Mouse (Mus musculus): ENCODE data around the gene Magohb.
A peak's percentile ranks its signal among the peaks of the same experiment; 100 is the strongest.
"Not testable (repeated sequence)": the region's sequence is repeated elsewhere in the genome, so short reads cannot be mapped to it uniquely, and the experiment has no call there.

Gene Magohb

GRCm38 (mm10) chr6:131292991-131293788 lies at the start of gene Magohb:
Magohb (minus strand) TSS chr6:131293244.
- DNase-seq (ENCODE audit: low read depth in 1 of 2, low spot score in 2 of 2): peak; percentile 28 to 79

GRCm38 (mm10) chr6:131340082-131340481 lies 47.0 kb upstream of the Magohb start:
- DNase-seq (ENCODE audit: low read depth in 1 of 2, low spot score in 2 of 2): no peak

- DNase-seq (ENCODE audit: low read depth in 1 of 2, low spot score in 2 of 2): no peak
Measured at GRCm38 (mm10) chr6:131339309-131339708, 46.3 kb upstream of the Magohb start.

GRCm38 (mm10) chr6:131338787-131339186 lies 45.7 kb upstream of the Magohb start:
- DNase-seq (ENCODE audit: low read depth in 1 of 2, low spot score in 2 of 2): no peak

GRCm38 (mm10) chr6:131327076-131327475 lies 34.0 kb upstream of the Magohb start:
- no peak for DNase-seq (ENCODE audit: low read depth in 1 of 2, low spot score in 2 of 2)

DNA sequence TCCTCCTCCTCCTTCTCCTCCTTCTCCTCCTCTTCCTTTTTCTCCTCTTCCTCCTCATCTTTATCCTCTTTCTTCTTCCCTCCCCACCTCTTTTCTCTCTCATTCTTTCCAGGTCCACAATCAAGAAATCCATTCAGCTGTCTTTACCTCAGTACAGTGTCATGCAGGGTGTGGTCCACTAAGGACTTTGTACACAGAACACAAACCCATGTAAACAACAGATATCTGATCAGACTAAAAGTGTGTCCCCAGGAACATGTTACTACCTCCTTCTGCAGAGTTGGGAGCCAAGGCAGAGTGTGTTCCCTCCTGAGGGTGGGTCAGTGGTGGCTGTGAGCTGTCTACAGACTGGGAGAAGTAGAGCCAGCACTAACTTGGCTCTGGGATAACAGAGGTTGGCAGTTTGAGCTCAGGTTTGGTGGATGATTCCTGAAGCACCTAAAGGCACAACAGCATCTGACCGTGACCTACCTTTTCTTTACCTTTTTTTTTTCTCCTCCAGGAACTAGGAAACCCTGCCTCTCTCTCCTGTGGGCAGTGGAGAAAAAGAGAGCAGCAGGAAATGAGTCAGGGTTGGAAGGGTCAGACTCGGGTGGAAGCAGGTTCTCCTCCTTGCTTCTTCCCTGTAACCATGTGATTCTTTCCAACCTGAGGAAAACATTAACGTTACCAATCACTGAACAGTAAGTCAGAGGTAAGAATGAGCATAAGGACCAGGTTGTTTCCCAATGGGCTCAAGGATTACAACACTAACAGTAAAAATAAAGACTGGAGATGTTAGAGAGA lies 29.0 kb upstream of the Magohb start:
- DNase-seq (ENCODE audit: low read depth in 1 of 2, low spot score in 2 of 2): no peak

DNA sequence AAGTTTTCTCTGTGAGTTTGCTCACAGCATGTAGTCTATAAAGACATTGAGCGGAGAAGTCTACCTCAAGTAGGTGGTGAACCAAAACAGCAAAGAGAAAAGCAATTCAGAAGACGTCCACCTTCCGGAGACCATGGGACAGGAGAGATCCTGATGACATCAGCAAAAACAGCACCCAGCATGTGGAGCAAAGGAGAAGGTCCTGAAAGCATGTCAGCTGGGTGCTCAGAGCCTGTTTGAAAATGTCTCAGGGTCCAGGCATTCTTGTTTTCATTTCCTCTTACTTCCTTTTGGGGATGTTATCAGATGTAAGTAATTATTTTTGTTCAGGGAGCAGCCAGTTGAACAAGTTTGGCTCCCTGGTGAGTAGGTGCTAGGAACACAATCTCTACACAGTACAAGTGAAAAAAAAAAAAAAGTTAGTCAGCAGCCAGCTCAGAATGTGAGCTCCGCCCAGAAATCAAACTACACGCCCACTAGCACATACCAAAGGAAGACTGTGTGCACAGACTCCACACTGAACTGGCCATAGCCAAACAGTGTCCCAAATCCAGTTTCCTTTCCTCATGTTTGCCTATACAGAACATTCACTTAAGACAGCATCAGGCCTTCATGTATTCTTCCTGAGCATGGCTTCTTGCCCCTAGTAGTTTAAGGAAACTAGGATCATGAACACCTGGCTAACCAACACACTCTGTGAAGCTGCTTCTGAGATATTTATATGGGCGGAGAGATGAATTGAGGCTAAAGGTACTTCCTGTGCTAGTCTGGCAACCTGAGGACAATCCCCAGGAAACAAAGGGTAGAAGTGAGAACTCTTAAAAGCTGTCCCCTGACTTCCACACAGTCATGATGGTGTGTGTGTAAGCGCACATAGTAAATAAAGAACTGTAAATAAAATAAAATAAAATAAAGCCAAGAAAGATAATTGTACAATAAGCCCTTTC lies 23.4 kb upstream of the Magohb start:
- no peak for DNase-seq (ENCODE audit: low read depth in 1 of 2, low spot score in 2 of 2)

DNA sequence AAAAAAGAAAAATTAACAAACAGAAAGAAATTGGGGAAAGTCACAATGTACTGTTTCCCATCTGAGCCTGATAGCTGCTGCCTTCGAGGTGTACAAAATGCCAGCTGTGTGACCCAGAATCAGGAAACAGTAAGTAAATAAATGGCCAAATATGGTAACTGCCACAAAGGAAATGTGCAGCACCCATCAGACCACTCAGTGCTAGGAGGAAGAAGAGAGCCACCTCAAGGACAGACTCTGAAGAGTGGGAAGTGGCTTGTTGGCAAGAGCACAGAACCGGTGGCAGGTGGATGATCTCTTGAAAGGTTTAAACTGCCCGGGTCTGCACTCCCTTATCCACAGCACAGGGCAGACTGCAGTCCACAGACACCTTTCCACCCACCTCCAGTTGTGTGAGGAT lies 15.0 kb upstream of the Magohb start:
- DNase-seq (ENCODE audit: low read depth in 1 of 2, low spot score in 2 of 2): no peak

DNA sequence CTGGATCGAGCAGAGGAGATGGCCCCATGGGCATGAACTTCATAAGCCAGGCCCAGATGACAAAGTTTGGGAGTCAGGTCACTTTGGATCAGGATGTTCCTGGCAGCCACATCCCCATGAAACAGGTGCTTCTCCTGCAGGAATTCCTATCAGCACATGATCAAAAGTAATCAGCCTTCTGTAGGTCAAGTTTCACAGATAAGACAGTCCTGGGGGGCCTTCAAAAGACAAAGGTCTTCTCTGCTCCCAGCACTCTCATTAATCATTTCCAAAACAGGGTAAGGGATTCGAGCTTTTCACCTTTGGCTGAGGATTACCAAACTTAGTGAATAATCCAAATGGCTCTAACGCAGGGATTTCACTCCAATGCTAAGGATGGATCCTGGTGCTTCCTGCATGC lies 11.7 kb upstream of the Magohb start:
- no peak for DNase-seq (ENCODE audit: low read depth in 1 of 2, low spot score in 2 of 2)

- DNase-seq (ENCODE audit: low read depth in 1 of 2, low spot score in 2 of 2): no peak
Measured at GRCm38 (mm10) chr6:131298531-131298930, 5.5 kb upstream of the Magohb start.

DNA sequence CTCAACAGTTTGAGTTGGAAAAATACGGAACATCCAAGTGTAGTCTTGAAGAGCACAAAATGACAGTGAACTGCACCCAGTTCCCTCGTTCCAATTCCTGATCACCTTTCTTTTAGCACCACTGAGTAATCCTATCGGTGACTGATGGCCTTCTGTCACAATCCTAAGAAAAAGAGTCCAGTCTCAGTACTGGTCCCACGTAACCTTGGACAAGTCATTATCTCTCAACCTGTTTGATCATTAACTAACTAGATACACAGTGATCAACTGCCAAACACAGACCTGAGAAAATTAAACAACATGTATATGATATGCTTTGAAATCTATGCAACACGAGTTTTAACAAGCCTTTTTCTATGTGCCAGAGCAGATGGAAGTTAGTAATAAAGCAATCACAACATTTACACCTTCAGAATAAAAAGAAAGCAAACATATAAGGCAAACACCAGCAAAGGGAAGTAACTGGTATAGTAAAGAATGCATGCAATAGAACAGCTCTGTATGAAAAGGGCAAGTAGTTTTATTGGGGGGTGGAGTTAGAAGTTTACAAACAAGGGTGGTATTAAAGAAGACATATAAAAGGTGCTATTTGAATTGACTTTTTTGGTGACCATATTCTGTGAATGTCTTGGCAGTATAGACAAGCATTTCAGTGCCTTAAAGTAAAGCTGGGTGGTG lies 1.5 kb upstream of the Magohb start:
- DNase-seq (ENCODE audit: low read depth in 1 of 2, low spot score in 2 of 2): no peak

DNA sequence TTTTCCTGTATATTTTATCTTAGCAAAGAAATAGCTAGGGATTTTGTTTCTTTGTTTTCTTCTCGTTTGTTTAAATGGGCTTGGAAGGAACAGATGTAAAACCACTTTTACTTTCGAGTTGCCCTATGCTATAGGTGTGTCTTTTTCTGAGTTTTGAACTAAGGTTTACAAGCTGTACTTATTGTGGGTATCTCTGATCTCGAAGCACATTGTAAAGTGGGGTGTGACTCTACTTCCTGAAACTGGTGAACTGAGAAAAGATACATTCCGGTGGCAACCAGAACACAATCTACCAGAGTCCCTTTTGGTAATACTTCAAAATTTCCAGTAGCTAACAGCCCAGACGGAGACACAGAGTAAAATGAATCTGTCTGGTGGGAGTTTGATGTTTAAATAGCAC lies 872 bp upstream of the Magohb start:
- no peak for DNase-seq (ENCODE audit: low read depth in 1 of 2, low spot score in 2 of 2)

DNA sequence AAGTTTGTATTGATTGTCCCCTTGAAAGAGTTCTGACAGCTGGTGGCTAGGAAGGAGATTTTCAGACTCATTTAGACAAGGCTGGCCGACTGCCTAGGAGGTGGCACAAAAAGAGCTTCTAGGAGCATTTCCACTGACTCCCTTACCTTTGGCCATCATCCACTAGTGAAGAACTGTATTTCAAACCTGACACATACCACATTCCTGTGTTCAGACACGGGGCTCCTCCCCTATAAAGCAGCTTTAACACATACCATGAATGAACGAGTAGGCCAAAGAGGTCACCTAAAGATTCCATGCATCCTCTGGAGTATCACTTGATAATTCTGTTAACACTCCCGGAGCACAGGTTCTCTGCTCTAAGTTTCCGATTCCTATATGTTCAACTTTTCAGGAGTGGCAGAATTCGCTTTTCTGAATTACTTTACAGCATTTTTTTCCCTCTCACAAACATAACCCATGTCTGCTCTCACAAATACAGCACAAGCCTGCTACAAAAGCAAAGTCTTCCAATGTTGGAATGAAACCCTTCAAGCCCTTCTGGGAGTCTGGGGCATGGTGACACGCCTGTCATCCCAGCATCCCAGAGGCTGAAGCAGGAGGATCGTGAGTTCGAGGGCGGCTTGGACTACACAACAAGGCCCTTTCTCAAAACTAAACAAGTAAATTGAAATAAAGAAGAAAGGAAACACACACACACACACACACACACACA lies 611 bp downstream of the Magohb start:
- no peak for DNase-seq (ENCODE audit: low read depth in 1 of 2, low spot score in 2 of 2)

- no peak for DNase-seq (ENCODE audit: low read depth in 1 of 2, low spot score in 2 of 2)
Measured at GRCm38 (mm10) chr6:131290430-131290829, 2.6 kb downstream of the Magohb start.

DNA sequence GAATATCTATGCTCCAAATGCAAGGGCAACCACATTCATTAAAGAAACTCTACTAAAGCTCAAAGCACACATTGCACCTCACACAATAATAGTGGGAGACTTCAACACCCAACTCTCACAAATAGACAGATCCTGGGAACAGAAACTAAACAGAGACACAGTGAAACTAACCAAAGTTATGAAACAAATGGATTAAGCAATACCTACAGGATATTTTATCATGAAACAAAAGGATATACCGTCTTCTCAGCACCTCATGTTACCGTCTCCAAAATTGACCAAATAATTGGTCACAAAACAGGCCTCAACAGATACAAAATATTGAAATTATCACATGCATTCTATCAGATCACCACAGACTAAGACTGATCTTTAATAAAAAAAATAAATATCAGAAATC lies 14.9 kb downstream of the Magohb start:
- DNase-seq (ENCODE audit: low read depth in 1 of 2, low spot score in 2 of 2): not testable (repeated sequence)

- no peak for DNase-seq (ENCODE audit: low read depth in 1 of 2, low spot score in 2 of 2)
Measured at GRCm38 (mm10) chr6:131276659-131277058, 16.4 kb downstream of the Magohb start.

- DNase-seq (ENCODE audit: low read depth in 1 of 2, low spot score in 2 of 2): no peak
Measured at GRCm38 (mm10) chr6:131272311-131272710, 20.7 kb downstream of the Magohb start.

DNA sequence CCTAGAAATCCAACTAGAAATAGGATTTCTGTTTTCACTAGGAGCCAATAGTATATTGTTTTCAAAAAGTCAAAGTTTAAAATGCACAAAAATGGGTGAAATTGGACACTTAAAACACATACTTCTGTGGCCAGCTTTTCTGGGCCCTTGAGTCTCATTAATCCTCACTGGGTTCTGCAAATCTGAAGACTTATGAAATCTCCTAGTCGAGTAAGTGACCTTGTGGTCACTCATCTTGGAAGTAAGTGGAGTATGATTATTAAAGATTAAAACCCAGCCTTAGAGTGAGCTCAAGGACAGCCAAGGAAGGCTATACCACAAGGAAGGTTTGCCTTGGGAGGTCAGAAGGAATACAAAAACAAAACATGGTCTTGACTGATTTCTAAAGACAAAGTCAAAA lies 22.7 kb downstream of the Magohb start:
- no peak for DNase-seq (ENCODE audit: low read depth in 1 of 2, low spot score in 2 of 2)

- peak in 1 of 2 experiments; percentile 22 for DNase-seq (ENCODE audit: low read depth in 1 of 2, low spot score in 2 of 2)
Measured at GRCm38 (mm10) chr6:131269599-131269998, 23.4 kb downstream of the Magohb start.

GRCm38 (mm10) chr6:131264175-131264574 lies 28.9 kb downstream of the Magohb start:
- DNase-seq (ENCODE audit: low read depth in 1 of 2, low spot score in 2 of 2): no peak

Measured in monocyte, adult 2 months (primary cell).